Mouse (Mus musculus) c-Kit-positive CD71-negative TER-119-negative erythroid progenitor cells, embryonic 14.5 days (primary cell): ENCODE data around the gene Gm4141.
"Not testable (repeated sequence)": the region's sequence is repeated elsewhere in the genome, so short reads cannot be mapped to it uniquely, and the experiment has no call there.

Source experiments
- DNase-seq: peaks from one replicate; pipeline ENCODE4 v3.0.0-alpha.2; 2013; ENCODE audit warnings: low read depth

Gm4141 gene

GRCm38 (mm10) chr7:20576141-20576540 lies at the start of gene Gm4141:
Gm4141 (minus strand) TSS chr7:20576241.
- DNase-seq: not testable (repeated sequence)

GRCm38 (mm10) chr7:20598921-20599320 lies 22.9 kb upstream of the Gm4141 start, which contains the start of gene Gm4513:
Gm4513 (minus strand) TSS chr7:20599021.
- not testable (repeated sequence) for DNase-seq

- DNase-seq: not testable (repeated sequence)
Observed at GRCm38 (mm10) chr7:20545657-20546056, 30.4 kb downstream of the Gm4141 start, which contains the start of gene Gm5726. Gm5726 (minus strand) TSS chr7:20545757.

- DNase-seq: not testable (repeated sequence)
Observed at GRCm38 (mm10) chr7:20533537-20533936, 42.5 kb downstream of the Gm4141 start, which contains the start of gene Vmn1r104. Vmn1r104 (plus strand) TSS chr7:20533837.
